Mouse (Mus musculus) ES-E14 (cell line): ENCODE data around the gene Tiam1.

Experiments
- CHD2 ChIP-seq: IDR thresholded peaks from 2 replicates; pipeline ENCODE4 v1.6.1; 2014; ENCODE audit warnings: mild to moderate bottlenecking, low read depth, low read length, inconsistent platforms
- HCFC1 ChIP-seq: IDR thresholded peaks from 2 replicates; pipeline ENCODE4 v1.6.1; 2012; ENCODE audit warnings: low read length, inconsistent platforms, borderline replicate concordance; ENCODE audit not compliant: insufficient read depth
- MAFK ChIP-seq: IDR thresholded peaks from 2 replicates; pipeline ENCODE4 v1.6.1; 2014; ENCODE audit warnings: mild to moderate bottlenecking, low read depth, low read length, inconsistent platforms; ENCODE audit not compliant: insufficient read depth
- ZC3H11A ChIP-seq: IDR thresholded peaks from 2 replicates; pipeline ENCODE4 v1.6.1; 2012; ENCODE audit warnings: low read depth, mild to moderate bottlenecking, inconsistent platforms, low read length, borderline replicate concordance
- ZNF384 ChIP-seq: IDR thresholded peaks from 2 replicates; pipeline ENCODE4 v1.6.1; 2012; ENCODE audit warnings: low read depth, low read length, inconsistent platforms

- TF ChIP-seq HCFC1: no peak
- no peak for TF ChIP-seq CHD2
- TF ChIP-seq ZNF384: no peak
- TF ChIP-seq MAFK: no peak
- no peak for TF ChIP-seq ZC3H11A
These were observed 96.9 kb downstream of the Tiam1 start for GRCm38 (mm10) chr16:90046494-90047158.
